Mouse (Mus musculus) yolk sac, embryonic 10.5 days (tissue): ENCODE results near the gene Pld5.

Source experiments
- DNase-seq: peaks from one replicate; pipeline ENCODE4 v3.0.0-alpha.2; 2017; ENCODE audit warnings: low spot score

Gene Pld5

GRCm38 (mm10) chr1:176167784-176168183, 107.3 kb downstream of the Pld5 start:
- no peak for DNase-seq

DNA sequence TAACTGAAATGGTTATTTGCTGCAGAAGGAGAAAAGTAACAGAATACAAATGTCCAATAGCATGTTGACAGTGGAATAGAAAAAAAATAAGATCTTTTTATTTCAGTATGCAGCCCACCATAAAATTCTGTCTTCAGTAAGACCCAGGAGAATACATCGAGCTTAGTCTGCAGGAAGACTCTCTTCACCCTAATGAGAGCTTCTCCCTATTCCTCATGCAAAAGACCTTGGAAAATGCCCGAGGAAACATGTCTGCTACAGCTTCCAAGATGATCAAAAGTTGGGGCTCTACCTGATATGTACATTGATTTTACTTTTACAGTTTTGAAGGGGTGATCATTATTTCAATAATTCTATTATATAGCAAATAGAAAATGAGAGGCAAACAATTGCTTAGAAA, 108.0 kb downstream of the Pld5 start:
- no peak for DNase-seq

GRCm38 (mm10) chr1:176145306-176145705, 129.8 kb downstream of the Pld5 start:
- DNase-seq: no peak

DNA sequence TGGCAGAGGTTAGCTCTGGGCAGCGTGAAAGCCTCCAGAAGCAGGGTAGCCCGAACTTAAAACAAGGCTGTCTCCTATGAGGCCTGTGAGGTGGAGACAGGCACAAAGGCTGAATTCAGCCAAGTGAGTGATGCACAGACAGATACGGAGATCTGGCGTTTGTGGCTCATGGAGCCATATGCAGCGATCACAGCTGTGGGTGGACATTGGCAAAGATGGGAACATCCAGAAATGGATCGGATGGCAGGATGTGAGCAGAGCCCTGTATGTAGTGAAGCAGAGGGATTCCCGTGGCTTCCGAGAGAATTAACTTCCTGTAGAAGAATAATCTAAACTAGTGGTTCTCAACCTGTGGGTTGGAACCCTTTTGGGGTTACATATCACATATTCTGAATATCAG, 140.7 kb downstream of the Pld5 start:
- DNase-seq: no peak

GRCm38 (mm10) chr1:176125771-176126170, 149.3 kb downstream of the Pld5 start:
- DNase-seq: no peak

DNA sequence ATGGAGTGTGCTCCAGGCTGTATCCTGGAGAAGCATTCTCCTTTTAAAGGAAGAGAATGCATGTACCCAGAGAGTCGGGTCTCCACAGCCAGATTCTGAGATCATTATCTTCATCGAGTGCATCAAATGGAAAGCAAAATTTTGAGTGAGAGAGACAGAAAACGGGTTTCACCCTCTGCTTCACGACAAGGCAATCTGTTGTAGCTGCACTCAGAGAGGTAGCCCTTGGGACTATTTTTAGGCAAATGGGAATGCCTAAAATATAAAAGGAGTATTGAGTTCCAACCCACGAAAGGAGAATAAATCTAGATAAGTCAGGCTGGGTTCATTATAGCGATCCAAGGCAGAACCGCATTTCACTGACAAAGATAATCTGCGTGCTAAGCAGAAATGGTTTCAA, 150.7 kb downstream of the Pld5 start:
- DNase-seq: no peak

- no peak for DNase-seq
Measured at GRCm38 (mm10) chr1:176123781-176124180, 151.3 kb downstream of the Pld5 start.

- no peak for DNase-seq
Measured at GRCm38 (mm10) chr1:176115604-176116003, 159.5 kb downstream of the Pld5 start.

GRCm38 (mm10) chr1:176098685-176099320, 176.3 kb downstream of the Pld5 start:
- DNase-seq: no peak

DNA sequence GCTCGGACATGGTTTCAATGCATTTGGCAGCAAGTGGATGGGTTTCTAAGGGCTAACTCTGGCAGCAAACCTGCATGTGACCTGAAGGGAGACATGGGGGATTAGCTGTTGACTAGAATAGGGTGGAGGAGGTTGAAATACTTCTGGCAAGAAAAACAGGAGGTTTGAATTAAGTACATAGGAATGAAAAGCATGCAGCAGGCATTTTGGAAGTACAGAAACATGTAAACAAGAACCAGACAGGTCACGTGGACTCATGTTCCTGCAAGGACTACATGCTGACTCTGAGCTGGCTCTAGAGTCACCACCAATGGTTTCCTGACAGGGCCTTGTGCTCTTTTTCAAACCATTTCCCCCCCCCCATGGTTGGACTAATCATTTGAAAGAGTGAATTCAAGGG, 183.0 kb downstream of the Pld5 start:
- DNase-seq: peak; percentile 40

- no peak for DNase-seq
Measured at GRCm38 (mm10) chr1:176089382-176089781, 185.7 kb downstream of the Pld5 start.

GRCm38 (mm10) chr1:176085952-176086648, 189.0 kb downstream of the Pld5 start:
- DNase-seq: no peak

GRCm38 (mm10) chr1:176082306-176082705, 192.8 kb downstream of the Pld5 start:
- no peak for DNase-seq

DNA sequence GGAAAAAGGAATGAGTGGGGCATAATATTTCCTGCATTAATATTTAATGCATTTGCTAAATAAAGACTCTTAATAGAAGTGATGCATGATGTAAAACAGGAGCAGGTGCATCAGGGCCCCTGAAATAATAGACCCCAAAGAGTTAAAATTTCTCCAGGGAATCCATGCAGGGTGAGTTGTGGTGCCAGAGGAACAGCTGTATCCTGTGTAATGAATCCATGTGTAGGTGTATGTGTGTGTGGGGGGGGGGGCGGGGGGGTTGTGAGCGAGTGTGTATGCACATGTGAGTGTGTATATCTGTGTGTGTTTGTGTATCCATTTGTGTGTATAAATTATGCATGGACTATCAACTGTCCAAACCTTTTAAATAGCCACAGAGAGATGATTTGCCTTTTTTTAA, 194.1 kb downstream of the Pld5 start:
- DNase-seq: no peak

- DNase-seq: no peak
Measured at GRCm38 (mm10) chr1:176078410-176078809, 196.7 kb downstream of the Pld5 start.

- DNase-seq: no peak
Measured at GRCm38 (mm10) chr1:176076799-176077198, 198.3 kb downstream of the Pld5 start.

DNA sequence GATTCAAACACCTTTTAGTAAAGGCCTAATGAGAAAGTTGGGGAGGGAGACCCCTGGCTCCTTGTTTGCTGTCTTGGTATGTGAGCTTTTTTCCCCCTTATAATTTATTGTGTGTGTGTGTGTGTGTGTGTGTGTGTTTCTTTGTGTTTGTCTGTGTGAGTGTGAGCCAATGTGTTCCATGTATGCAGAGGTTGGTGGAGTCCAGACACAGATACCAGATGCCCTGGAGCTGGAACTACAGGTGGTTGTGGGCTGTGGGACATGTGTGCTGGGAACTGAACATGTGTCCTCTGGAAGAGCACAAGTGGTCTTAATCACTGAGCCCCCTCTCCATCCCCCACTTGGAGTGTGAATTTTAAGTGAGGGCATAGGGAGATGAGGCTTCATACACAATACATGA, 199.3 kb downstream of the Pld5 start:
- DNase-seq: no peak

- DNase-seq: no peak
Measured at GRCm38 (mm10) chr1:176075409-176075808, 199.7 kb downstream of the Pld5 start.

DNA sequence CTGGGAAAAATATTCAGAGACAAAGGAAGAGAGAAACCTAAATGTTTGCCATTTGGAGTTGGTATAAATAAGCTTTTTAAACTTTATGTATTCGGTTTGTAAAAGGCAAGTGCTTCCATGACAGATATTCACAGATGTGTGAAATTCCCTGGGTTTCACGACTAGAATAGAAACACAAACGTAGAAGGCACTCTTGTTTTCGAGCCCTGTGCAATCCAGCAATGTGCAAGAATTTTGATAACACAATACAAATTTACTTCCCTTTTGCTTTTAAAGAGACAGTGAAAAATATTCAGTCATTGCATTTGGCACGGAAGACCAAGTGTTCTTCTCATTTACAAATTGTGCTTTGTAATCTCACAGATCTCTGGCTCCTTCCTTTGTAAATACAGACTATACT, 200.6 kb downstream of the Pld5 start:
- no peak for DNase-seq

GRCm38 (mm10) chr1:176065281-176065680, 209.8 kb downstream of the Pld5 start:
- DNase-seq: no peak

GRCm38 (mm10) chr1:176064471-176064870, 210.6 kb downstream of the Pld5 start:
- DNase-seq: no peak

GRCm38 (mm10) chr1:176053653-176054052, 221.5 kb downstream of the Pld5 start:
- no peak for DNase-seq

GRCm38 (mm10) chr1:176046995-176047394, 228.1 kb downstream of the Pld5 start:
- no peak for DNase-seq

GRCm38 (mm10) chr1:176046375-176046774, 228.7 kb downstream of the Pld5 start:
- DNase-seq: no peak
